Mouse (Mus musculus): ENCODE measurements around the gene Galk1. TPM values are rescaled to one million over a fixed set of nuclear protein-coding genes. Genes with fewer than 3 reads are reported as not detected.
A peak's percentile ranks its signal among the peaks of the same experiment; 100 is the strongest.

Galk1 gene
- polyA plus RNA-seq, 1 experiment = 27.0 TPM

DNA sequence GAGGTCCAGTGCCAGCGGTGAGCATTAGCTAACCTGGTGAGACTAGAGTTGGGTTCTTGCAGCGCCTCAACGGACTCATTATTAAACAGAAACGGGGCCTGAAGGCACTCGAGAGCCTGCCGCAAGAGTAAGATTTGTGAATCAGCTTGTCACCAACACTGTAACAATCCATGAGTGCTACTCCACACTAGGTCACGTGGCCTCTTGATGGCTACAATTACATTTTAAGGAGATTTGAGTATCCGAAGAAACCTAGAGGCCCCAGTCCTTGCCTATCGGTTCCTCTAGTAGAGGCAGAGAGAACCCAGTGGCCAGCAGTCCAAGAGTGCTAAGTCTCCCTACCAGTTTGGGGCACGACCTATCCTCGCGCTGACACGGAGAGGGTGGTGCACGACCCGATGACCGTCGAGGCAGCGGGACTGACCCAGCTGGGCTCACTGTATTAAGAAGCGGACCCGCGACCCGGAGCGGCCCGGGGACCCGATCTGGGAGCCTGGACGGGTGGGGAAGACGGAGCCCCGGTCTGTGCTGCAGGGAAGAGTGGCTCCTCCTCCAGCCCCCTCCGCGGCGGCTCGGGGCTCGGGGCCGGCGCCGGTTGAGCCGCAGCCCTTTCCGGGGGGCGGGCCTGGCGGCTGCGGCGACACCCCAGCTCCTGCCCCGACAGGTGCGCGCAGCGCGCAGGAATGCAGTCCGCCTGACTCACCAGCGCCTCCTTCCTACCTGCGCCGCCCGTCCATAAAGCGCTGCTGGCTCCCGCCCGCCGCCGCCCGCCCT is 38.0 kb downstream of the Galk1 start, which contains the start of gene Itgb4:
Gene Itgb4 (plus strand): TSS at position 401 of the 774 bp plus-strand sequence.
- TF ChIP-seq POLR2A (IDR thresholded peaks at IDR 0.05; ENCODE audit: borderline replicate concordance, control insufficient read depth, low read depth, low read length) = no peak
- no peak for TF ChIP-seq CTCF (IDR thresholded peaks at IDR 0.05; ENCODE audit: control insufficient read depth, insufficient read depth, low read length)
- Histone ChIP-seq H3K27ac (ENCODE audit: control insufficient read depth, insufficient read depth, low read depth, low read length, poor library complexity) (no peak within 1 kb of the TSS), H3K4me1 (ENCODE audit: control insufficient read depth, insufficient read depth, low read length) (no peaks in the 10 kb centered on the region), H3K4me3 (replicated peaks; ENCODE audit: control insufficient read depth, low read depth, low read length) (peak within 1 kb of the TSS; percentile 12)
- WGBS = 8% methylated on average over 58 of the region's 58 CpGs

- Histone ChIP-seq H3K27ac (ENCODE audit: control insufficient read depth, insufficient read depth, low read depth, low read length, poor library complexity) (no peak overlapping the region), H3K4me1 (ENCODE audit: control insufficient read depth, insufficient read depth, low read length) (no peaks in the 10 kb centered on the region; the same call in 1 of the 2 replicates), H3K4me3 (replicated peaks; ENCODE audit: control insufficient read depth, low read depth, low read length) (no peak overlapping the region)
- TF ChIP-seq CTCF (IDR thresholded peaks at IDR 0.05; ENCODE audit: control insufficient read depth, insufficient read depth, low read length) (no peak), POLR2A (IDR thresholded peaks at IDR 0.05; ENCODE audit: borderline replicate concordance, control insufficient read depth, low read depth, low read length) (no peak)
- 81% methylated on average over 6 of the region's 6 CpGs for WGBS
Observed at GRCm38 (mm10) chr11:115971016-115971415, 41.5 kb downstream of the Galk1 start.

- 77% methylated on average over 15 of the region's 15 CpGs for WGBS
- H3K4me1 ChIP-seq (ENCODE audit: control insufficient read depth, insufficient read depth, low read length) = no peaks in the 10 kb centered on the region; the same call in 1 of the 2 replicates
- no peak for TF ChIP-seq CTCF (IDR thresholded peaks at IDR 0.05; ENCODE audit: control insufficient read depth, insufficient read depth, low read length)
- no peak for TF ChIP-seq POLR2A (IDR thresholded peaks at IDR 0.05; ENCODE audit: borderline replicate concordance, control insufficient read depth, low read depth, low read length)
- H3K4me3 ChIP-seq (replicated peaks; ENCODE audit: control insufficient read depth, low read depth, low read length) = no peak overlapping the region
- no peak overlapping the region for H3K27ac ChIP-seq (ENCODE audit: control insufficient read depth, insufficient read depth, low read depth, low read length, poor library complexity)
Observed at GRCm38 (mm10) chr11:115970006-115970673, 42.4 kb downstream of the Galk1 start.

DNA sequence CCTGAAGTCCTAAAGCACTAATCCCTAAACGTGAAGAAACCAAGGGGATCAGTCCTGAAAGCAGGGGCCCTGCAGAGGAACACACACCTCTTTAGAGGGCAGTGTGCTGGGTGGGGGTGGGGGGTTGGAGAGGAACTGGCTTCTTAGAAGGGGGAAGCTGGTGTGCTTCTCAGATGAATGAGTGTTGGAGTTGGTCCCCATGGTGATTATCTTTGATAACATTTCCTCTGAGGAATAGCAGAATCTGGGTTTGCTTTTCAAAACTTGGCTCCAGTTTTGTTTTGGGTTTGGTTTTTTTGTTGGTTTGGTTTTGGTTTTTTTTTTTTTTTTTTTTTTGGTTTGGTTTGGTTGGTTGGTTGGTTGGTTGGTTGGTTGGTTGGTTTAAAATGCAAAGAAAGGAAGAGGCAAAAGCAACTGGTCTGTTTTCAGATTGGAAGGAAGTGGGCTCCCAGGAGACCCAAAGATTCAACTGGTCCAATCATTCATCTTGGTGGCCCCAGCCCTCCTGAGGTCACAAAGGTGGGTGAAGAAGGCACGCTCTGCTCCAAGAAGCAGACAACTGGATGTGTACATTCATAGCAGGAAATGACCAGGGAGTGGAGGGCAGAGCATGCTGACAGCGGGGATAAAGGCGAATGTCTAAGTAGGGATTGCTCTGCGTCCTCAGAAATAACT is 43.7 kb downstream of the Galk1 start:
- 49% methylated on average over 5 of the region's 5 CpGs for WGBS
- Histone ChIP-seq H3K27ac (ENCODE audit: control insufficient read depth, insufficient read depth, low read depth, low read length, poor library complexity) (no peak overlapping the region), H3K4me3 (replicated peaks; ENCODE audit: control insufficient read depth, low read depth, low read length) (no peak overlapping the region), H3K4me1 (ENCODE audit: control insufficient read depth, insufficient read depth, low read length) (no peaks in the 10 kb centered on the region; the same call in 1 of the 2 replicates)
- no peak for TF ChIP-seq CTCF (IDR thresholded peaks at IDR 0.05; ENCODE audit: control insufficient read depth, insufficient read depth, low read length)
- TF ChIP-seq POLR2A (IDR thresholded peaks at IDR 0.05; ENCODE audit: borderline replicate concordance, control insufficient read depth, low read depth, low read length) = no peak

GRCm38 (mm10) chr11:115964977-115965604 is 47.4 kb downstream of the Galk1 start:
- 25% methylated on average over 10 of the region's 10 CpGs for WGBS
- Histone ChIP-seq H3K4me1 (ENCODE audit: control insufficient read depth, insufficient read depth, low read length) (no peaks in the 10 kb centered on the region; the same call in 1 of the 2 replicates), H3K27ac (ENCODE audit: control insufficient read depth, insufficient read depth, low read depth, low read length, poor library complexity) (no peak overlapping the region)

DNA sequence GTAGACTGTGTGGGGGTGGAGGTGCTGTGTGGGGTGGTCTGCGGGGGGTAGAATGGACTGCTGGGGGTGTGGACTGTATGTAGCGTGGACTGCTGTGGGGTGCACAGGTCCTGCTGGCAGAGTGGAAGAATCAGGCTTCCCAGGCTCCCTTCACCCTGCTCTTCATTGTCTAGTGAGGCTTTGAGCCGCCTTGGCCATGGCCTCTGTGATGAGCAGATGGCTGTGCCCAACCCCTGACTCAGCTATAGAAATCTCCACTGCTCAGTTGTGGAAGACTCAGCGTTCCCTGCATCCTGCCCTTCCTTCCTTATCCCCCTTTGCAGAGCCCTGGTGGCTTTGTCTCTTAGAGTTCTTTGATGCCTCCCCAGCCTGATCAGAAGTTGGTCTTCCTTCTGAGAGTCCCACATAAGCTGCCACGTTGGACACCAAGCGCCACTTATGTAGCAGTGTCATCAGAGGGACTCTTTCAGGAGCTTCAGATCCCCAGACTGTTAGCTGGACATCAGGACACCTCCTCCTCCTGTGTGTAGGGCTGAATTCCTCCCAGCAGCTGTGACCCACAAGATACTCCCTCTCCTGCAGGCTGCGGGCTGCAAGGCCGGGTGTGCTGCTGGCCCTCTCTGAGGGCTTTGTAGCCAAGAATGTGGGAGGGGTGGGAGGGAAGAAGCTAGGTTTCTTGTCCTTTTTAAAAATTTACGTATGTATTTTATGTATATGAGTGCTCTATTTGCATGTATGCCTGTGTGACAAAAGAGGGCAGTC is 49.7 kb downstream of the Galk1 start:
- WGBS = 91% methylated on average over 9 of the region's 9 CpGs
- Histone ChIP-seq H3K4me1 (ENCODE audit: control insufficient read depth, insufficient read depth, low read length) (no peaks in the 10 kb centered on the region), H3K27ac (ENCODE audit: control insufficient read depth, insufficient read depth, low read depth, low read length, poor library complexity) (no peak overlapping the region), H3K4me3 (replicated peaks; ENCODE audit: control insufficient read depth, low read depth, low read length) (no peak overlapping the region)
- TF ChIP-seq POLR2A (IDR thresholded peaks at IDR 0.05; ENCODE audit: borderline replicate concordance, control insufficient read depth, low read depth, low read length) (no peak), CTCF (IDR thresholded peaks at IDR 0.05; ENCODE audit: control insufficient read depth, insufficient read depth, low read length) (no peak)

More at GRCm38 (mm10) chr11:115964977-115965604, 47.4 kb downstream of the Galk1 start:
- no peak overlapping the region for H3K4me3 ChIP-seq (replicated peaks; ENCODE audit: control insufficient read depth, low read depth, low read length)
- no peak for TF ChIP-seq CTCF (IDR thresholded peaks at IDR 0.05; ENCODE audit: control insufficient read depth, insufficient read depth, low read length)
- TF ChIP-seq POLR2A (IDR thresholded peaks at IDR 0.05; ENCODE audit: borderline replicate concordance, control insufficient read depth, low read depth, low read length) = no peak

GRCm38 (mm10) chr11:115959018-115959417 is 53.5 kb downstream of the Galk1 start:
- Histone ChIP-seq H3K4me3 (replicated peaks; ENCODE audit: control insufficient read depth, low read depth, low read length) (no peak overlapping the region), H3K4me1 (ENCODE audit: control insufficient read depth, insufficient read depth, low read length) (no peaks in the 10 kb centered on the region), H3K27ac (ENCODE audit: control insufficient read depth, insufficient read depth, low read depth, low read length, poor library complexity) (no peak overlapping the region)
- WGBS = 96% methylated on average over 9 of the region's 9 CpGs
- no peak for TF ChIP-seq POLR2A (IDR thresholded peaks at IDR 0.05; ENCODE audit: borderline replicate concordance, control insufficient read depth, low read depth, low read length)

Other genes starting within 250 kb of the Galk1 start
- gene Tmem94, start 247.3 kb downstream of the Galk1 start, polyA plus RNA-seq (2011; ENCODE audit: insufficient read depth, insufficient read length, low replicate concordance, missing spikeins) = 12.0 and 25.5 TPM in 2 replicates
- gene Caskin2, start 199.1 kb downstream of the Galk1 start, polyA plus RNA-seq (2011; ENCODE audit: insufficient read depth, insufficient read length, low replicate concordance, missing spikeins) = 4.2 and 6.7 TPM in 2 replicates
- gene Tsen54, start 198.0 kb downstream of the Galk1 start, polyA plus RNA-seq (2011; ENCODE audit: insufficient read depth, insufficient read length, low replicate concordance, missing spikeins) = 10.3 and 11.6 TPM in 2 replicates
- gene Llgl2, start 188.7 kb downstream of the Galk1 start, polyA plus RNA-seq (2011; ENCODE audit: insufficient read depth, insufficient read length, low replicate concordance, missing spikeins) = 2.2 and 13.7 TPM in 2 replicates
- gene Myo15b, start 154.3 kb downstream of the Galk1 start, polyA plus RNA-seq (2011; ENCODE audit: insufficient read depth, insufficient read length, low replicate concordance, missing spikeins) = 0.57 TPM in 1 of 2 replicates, not detected in the other
- gene Smim5, start 112.8 kb downstream of the Galk1 start, polyA plus RNA-seq (2011; ENCODE audit: insufficient read depth, insufficient read length, low replicate concordance, missing spikeins) = 44.8 and 74.9 TPM in 2 replicates
- gene Smim6, start 100.7 kb downstream of the Galk1 start, polyA plus RNA-seq (2011; ENCODE audit: insufficient read depth, insufficient read length, low replicate concordance, missing spikeins) = 4.4 and 13.1 TPM in 2 replicates
- gene Sap30bp, start 79.4 kb downstream of the Galk1 start, polyA plus RNA-seq (2011; ENCODE audit: insufficient read depth, insufficient read length, low replicate concordance, missing spikeins) = 12.8 and 21.7 TPM in 2 replicates
- 17.4 and 40.9 TPM in 2 replicates for gene Recql5, start 79.2 kb downstream of the Galk1 start, polyA plus RNA-seq (2011; ENCODE audit: insufficient read depth, insufficient read length, low replicate concordance, missing spikeins)
- gene Itgb4, start 38.0 kb downstream of the Galk1 start, polyA plus RNA-seq (2011; ENCODE audit: insufficient read depth, insufficient read length, low replicate concordance, missing spikeins) = 0.47 and 1.7 TPM in 2 replicates
- 386 and 402 TPM in 2 replicates for gene H3f3b, start 15.2 kb upstream of the Galk1 start, polyA plus RNA-seq (2011; ENCODE audit: insufficient read depth, insufficient read length, low replicate concordance, missing spikeins)
- gene Unk, start 17.6 kb upstream of the Galk1 start, polyA plus RNA-seq (2011; ENCODE audit: insufficient read depth, insufficient read length, low replicate concordance, missing spikeins) = 11.8 and 43.0 TPM in 2 replicates
- gene Unc13d, start 65.2 kb upstream of the Galk1 start, polyA plus RNA-seq (2011; ENCODE audit: insufficient read depth, insufficient read length, low replicate concordance, missing spikeins) = 31.2 and 63.0 TPM in 2 replicates
- gene Wbp2, start 74.3 kb upstream of the Galk1 start, polyA plus RNA-seq (2011; ENCODE audit: insufficient read depth, insufficient read length, low replicate concordance, missing spikeins) = 55.0 and 68.0 TPM in 2 replicates
- gene Trim47, start 114.5 kb upstream of the Galk1 start, polyA plus RNA-seq (2011; ENCODE audit: insufficient read depth, insufficient read length, low replicate concordance, missing spikeins) = 3.1 and 8.9 TPM in 2 replicates
- gene Trim65, start 118.4 kb upstream of the Galk1 start, polyA plus RNA-seq (2011; ENCODE audit: insufficient read depth, insufficient read length, low replicate concordance, missing spikeins) = 5.2 and 8.2 TPM in 2 replicates
- gene Mrpl38, start 126.1 kb upstream of the Galk1 start, polyA plus RNA-seq (2011; ENCODE audit: insufficient read depth, insufficient read length, low replicate concordance, missing spikeins) = 28.0 and 38.3 TPM in 2 replicates
- 10.8 and 16.1 TPM in 2 replicates for gene Fbf1, start 155.4 kb upstream of the Galk1 start, polyA plus RNA-seq (2011; ENCODE audit: insufficient read depth, insufficient read length, low replicate concordance, missing spikeins)
- 20.2 and 30.0 TPM in 2 replicates for gene Ten1, start 186.1 kb upstream of the Galk1 start, polyA plus RNA-seq (2011; ENCODE audit: insufficient read depth, insufficient read length, low replicate concordance, missing spikeins)
- gene Acox1, start 186.3 kb upstream of the Galk1 start, polyA plus RNA-seq (2011; ENCODE audit: insufficient read depth, insufficient read length, low replicate concordance, missing spikeins) = 9.8 and 20.0 TPM in 2 replicates
- gene Evpl, start 225.4 kb upstream of the Galk1 start, polyA plus RNA-seq (2011; ENCODE audit: insufficient read depth, insufficient read length, low replicate concordance, missing spikeins) = 0.30 TPM in 1 of 2 replicates, not detected in the other

Measured in bone marrow, adult 2 months (tissue).